Mouse (Mus musculus): ENCODE results near the gene Tlk2.

Tlk2 gene

DNA sequence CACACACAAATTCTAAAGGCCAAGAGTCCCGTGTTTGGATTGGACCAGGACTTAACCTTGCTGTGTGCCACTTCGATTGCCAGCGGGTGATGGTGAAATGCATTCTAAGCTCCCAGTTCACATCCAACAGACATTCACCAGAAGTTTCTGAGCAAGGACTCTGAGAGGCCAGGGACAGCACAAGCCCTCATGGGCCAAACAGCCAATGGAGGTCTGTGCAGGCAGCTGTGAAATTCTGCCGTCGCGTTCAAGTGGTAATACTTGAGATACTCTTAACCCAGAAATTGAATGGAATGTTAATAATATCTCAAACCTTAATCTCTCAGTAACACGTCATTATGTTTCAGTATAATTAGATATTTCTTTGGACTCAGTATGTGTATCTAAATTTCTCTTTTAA lies 131.6 kb downstream of the Tlk2 start:
- in situ Hi-C loops (cut with MboI; ENCODE audit: unreplicated experiment in 2 of 2) = no loop called here

DNA sequence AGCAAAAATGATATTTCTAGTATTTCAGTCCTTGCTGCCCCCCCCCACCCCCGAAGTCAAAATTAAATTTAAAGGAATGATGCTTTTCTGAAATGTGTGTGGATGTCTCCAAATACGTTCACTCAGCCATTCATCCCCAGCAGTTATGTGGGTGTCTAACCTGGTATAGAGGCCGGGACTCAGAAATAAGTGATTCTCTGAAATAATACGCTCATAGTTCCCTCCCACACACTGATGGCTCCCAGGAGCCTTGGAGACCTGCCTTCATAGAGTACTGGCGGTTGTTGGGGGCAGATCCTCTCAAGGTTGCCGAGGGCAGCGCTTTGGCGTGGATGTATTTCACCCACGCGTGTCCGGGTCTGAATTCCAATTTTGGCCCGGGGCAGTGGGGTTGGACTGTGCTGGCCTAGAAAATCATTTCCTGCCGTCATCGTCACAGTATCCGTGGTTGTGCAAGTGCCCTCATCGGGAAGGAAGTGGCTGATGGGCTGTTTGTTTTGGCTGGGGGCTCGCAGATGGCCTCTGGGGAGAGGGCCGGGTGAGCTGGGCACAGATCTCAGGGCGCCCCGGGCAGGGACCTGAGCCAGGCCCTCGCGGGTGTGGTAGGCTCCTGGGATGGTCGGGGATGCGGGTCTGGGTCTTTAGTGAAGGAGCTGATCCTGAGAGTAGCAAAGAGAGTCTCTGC lies 132.8 kb downstream of the Tlk2 start:
- in situ Hi-C loops (cut with MboI; ENCODE audit: unreplicated experiment in 2 of 2) = no loop called here

DNA sequence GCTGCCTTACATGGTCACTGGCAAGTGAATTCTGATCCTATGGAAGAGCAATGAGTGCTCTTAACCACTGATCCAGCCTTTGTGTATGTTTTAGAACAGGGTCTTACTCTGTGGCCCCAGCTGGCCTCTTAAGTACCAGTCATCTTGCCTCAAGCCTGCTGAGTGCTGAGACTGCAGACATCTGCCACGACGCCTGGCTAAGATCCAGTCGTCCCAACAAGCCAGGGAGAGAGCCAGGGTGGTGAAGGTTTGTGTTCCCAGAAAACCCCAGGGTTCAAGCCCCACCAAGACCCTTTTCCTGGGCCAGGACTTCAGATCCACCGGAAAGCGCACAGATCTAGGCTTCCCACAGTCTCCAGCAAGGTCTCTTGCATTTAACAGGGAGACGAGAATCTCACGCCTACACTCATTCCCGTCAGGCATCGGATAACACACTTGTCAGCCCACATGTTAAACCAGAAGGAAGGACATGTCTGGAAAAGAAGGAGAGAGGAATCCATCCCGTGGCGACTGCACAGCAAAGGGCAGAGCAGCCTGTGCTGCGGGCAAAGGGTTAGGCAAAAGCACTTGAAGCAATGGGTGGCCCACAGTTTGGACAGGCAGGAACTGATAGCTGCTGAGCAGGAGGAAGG lies 133.8 kb downstream of the Tlk2 start:
- in situ Hi-C loops (cut with MboI; ENCODE audit: unreplicated experiment in 2 of 2) = no loop called here

GRCm38 (mm10) chr11:105312972-105313632 lies 134.5 kb downstream of the Tlk2 start:
- in situ Hi-C loops (cut with MboI; ENCODE audit: unreplicated experiment in 2 of 2) = no loop called here

- in situ Hi-C loops (cut with MboI; ENCODE audit: unreplicated experiment in 2 of 2) = no loop called here
These were observed 135.0 kb downstream of the Tlk2 start for GRCm38 (mm10) chr11:105313633-105314014.

DNA sequence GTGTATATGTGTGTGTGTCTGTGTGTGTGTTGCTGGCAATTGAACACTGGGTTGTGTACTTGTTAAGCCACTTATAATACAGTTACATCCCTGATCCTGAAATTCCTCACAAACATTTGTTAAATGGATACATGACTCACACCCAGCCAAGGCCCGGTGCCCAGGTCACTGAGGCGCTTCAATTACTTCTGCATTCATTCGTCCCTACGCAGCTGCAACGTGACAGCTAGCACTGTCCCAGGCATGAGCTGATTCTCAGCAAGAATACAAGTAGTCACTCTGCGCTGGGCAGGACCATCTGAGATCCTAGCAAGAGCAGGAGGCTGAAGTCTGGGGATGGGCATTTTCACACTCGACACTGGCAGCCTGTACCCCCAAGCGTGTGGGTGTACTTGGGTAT lies 136.7 kb downstream of the Tlk2 start:
- in situ Hi-C loops (cut with MboI; ENCODE audit: unreplicated experiment in 2 of 2) = no loop called here

DNA sequence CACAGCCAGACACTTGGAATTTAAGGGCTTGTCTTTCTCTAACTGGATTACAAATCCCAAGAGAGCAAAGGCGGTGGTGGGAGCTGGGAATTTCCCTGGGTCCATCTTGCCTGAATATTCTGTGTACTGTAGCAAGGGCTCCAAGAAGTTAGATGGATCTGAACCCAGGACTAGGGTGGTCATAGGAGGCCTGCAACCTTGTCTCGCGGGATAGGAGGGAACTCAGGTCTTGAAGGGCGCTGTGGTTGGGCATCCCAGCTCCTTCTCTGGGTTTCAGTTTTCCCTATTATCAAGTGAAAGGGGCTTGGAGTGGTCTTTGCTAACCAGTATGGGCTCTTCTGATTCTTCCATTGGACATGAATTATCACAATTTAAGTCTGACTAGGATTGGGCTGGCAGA lies 137.5 kb downstream of the Tlk2 start:
- in situ Hi-C loops (cut with MboI; ENCODE audit: unreplicated experiment in 2 of 2) = no loop called here

- in situ Hi-C loops (cut with MboI; ENCODE audit: unreplicated experiment in 2 of 2) = no loop called here
These were observed 139.2 kb downstream of the Tlk2 start for GRCm38 (mm10) chr11:105317769-105318168.

- in situ Hi-C loops (cut with MboI; ENCODE audit: unreplicated experiment in 2 of 2) = no loop called here
These were observed 142.5 kb downstream of the Tlk2 start for GRCm38 (mm10) chr11:105321090-105321489.

DNA sequence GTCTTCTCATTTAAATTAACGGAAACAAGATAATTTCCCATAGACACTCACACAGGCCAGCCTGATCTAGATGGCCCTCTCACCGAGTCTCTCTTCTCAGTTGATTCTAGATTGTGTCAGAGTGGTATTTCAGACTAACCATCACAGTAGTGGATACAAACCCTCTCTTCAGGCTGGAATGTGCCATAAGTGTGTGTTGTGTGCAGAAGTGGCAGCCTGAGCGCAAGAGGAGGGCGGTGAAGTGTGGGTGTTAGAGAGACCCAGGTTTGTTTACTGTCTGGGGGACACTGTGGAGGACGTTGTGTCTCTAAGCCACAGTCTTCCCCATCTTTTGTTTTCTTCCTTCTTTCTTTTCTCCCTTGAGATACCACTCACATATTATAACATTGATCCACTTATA lies 144.9 kb downstream of the Tlk2 start:
- in situ Hi-C loops (cut with MboI; ENCODE audit: unreplicated experiment in 2 of 2) = no loop called here

DNA sequence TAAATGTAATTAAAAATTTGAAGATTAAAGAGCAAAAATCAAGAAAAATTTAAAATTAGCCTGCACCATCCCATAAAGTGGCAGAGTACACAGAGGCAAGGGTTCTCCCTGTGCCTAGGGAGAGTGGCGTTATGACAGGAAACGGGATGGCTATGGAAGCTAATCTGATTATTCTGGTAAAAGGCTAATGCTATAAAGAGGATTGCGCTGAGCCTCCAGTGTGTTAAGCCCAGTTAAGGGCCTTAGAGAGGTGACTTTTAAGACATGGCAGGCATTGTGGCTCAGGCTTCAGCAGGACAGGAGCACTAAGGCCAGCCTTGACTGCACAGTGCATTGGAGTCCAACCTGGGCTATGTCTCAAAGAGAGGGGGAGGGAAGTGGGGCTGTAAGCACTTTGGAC lies 148.5 kb downstream of the Tlk2 start:
- in situ Hi-C loops (cut with MboI; ENCODE audit: unreplicated experiment in 2 of 2) = loop anchor here in 1 of 2 experiments (25.0 kb wide), 1 partner anchor 1060 kb away; the partner anchor contains the start of gene Icam2

DNA sequence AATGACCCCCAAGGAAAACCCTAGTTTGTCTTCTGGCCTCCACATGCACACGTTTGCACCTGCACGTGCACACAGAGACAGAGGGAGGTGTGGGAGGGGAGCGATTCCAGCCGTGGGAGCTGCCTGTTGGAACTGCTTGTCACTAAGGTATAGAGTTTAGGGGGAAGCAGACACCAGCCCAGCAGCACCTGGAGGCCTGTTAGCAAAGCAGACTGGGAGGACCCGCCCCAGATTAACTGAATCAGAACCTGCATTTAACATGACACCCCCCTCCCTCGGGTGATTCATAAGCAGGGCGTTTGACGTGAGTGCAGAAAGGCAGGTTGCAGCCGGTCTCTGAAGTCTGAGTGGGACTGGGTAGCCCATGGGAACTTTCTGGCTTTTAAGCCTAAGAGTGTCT lies 151.4 kb downstream of the Tlk2 start:
- in situ Hi-C loops (cut with MboI; ENCODE audit: unreplicated experiment in 2 of 2) = loop anchor here in 1 of 2 experiments (25.0 kb wide), 1 partner anchor 1057 kb away; the partner anchor contains the start of gene Icam2

GRCm38 (mm10) chr11:105331129-105331528 lies 152.5 kb downstream of the Tlk2 start:
- in situ Hi-C loops (cut with MboI; ENCODE audit: unreplicated experiment in 2 of 2) = loop anchor here in 1 of 2 experiments (25.0 kb wide), 1 partner anchor 1056 kb away; the partner anchor contains the start of gene Icam2

DNA sequence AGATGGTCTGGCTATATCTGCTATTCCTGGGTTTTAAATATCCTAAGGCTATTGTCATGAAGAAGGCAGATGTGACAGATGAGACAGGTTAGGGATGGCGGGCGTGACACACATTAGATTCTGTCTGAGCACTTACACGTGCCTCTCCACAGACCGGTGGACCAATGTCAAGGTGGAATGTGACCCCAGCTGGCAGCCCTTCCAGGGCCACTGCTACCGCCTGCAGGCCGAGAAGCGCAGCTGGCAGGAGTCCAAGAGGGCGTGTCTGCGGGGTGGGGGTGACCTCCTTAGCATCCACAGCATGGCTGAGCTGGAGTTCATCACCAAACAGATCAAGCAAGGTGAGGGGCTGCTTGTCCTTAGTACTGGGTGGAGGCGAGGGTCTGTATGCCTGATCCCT lies 153.1 kb downstream of the Tlk2 start:
- in situ Hi-C loops (cut with MboI; ENCODE audit: unreplicated experiment in 2 of 2) = loop anchor here in 1 of 2 experiments (25.0 kb wide), 1 partner anchor 1056 kb away; the partner anchor contains the start of gene Icam2

GRCm38 (mm10) chr11:105332468-105332867 lies 153.9 kb downstream of the Tlk2 start:
- in situ Hi-C loops (cut with MboI; ENCODE audit: unreplicated experiment in 2 of 2) = loop anchor here in 1 of 2 experiments (25.0 kb wide), 1 partner anchor 1055 kb away; the partner anchor contains the start of gene Icam2

Measured in v-Abl transformed pro-B cells (cell line).